Mouse (Mus musculus) layer of hippocampus, adult 9-11 months (tissue): ENCODE data around the gene Crygs.
A peak's percentile ranks its signal among the peaks of the same experiment; 100 is the strongest.
"Not testable (repeated sequence)": the region's sequence is repeated elsewhere in the genome, so short reads cannot be mapped to it uniquely, and the experiment has no call there.

Experiments
- DNase-seq: peaks from one replicate; pipeline ENCODE4 v3.0.0; 2022

Gene Crygs

GRCm38 (mm10) chr16:22782686-22783085 is 28.7 kb downstream of the Crygs start:
- no peak for DNase-seq

- peak; percentile 80 for DNase-seq
Observed at GRCm38 (mm10) chr16:22779228-22779835, 32.0 kb downstream of the Crygs start.

- not testable (repeated sequence) for DNase-seq
Observed at GRCm38 (mm10) chr16:22778296-22778695, 33.1 kb downstream of the Crygs start.

GRCm38 (mm10) chr16:22775471-22775985 is 35.8 kb downstream of the Crygs start:
- DNase-seq, result no peak

- DNase-seq, result no peak
Observed at GRCm38 (mm10) chr16:22768661-22769060, 42.7 kb downstream of the Crygs start.

GRCm38 (mm10) chr16:22767405-22767804 is 44.0 kb downstream of the Crygs start:
- no peak for DNase-seq

GRCm38 (mm10) chr16:22766738-22767211 is 44.6 kb downstream of the Crygs start:
- no peak for DNase-seq

GRCm38 (mm10) chr16:22765531-22765930 is 45.8 kb downstream of the Crygs start:
- no peak for DNase-seq
